Mouse (Mus musculus): ENCODE measurements around the gene Aox2.

- TF ChIP-seq CTCF (conservative IDR thresholded peaks at IDR 0.05 in 1 of 2, IDR thresholded peaks at IDR 0.05 in 1 of 2; ENCODE audit: low read depth in 2 of 2, low read length in 2 of 2), result no peak
- no peak for TF ChIP-seq MEF2A (IDR thresholded peaks at IDR 0.05; ENCODE audit: borderline replicate concordance, low read depth, low read length)
- no peak for TF ChIP-seq TBP (conservative IDR thresholded peaks at IDR 0.05; ENCODE audit: low read depth, low read length)
- no peak for TF ChIP-seq HCFC1 (IDR thresholded peaks at IDR 0.05; ENCODE audit: low read depth, low read length)
- TF ChIP-seq MAX (IDR thresholded peaks at IDR 0.05; ENCODE audit: low read length), result no peak
- no peak for TF ChIP-seq POLR2A (IDR thresholded peaks at IDR 0.05; ENCODE audit: low read depth, low read length)
- TF ChIP-seq EP300 (IDR thresholded peaks at IDR 0.05; ENCODE audit: low read length), result no peak
- TF ChIP-seq TCF12 (IDR thresholded peaks at IDR 0.05; ENCODE audit: low read depth, low read length), result no peak
- TF ChIP-seq USF1 (IDR thresholded peaks at IDR 0.05; ENCODE audit: low read depth, low read length), result no peak
- TF ChIP-seq RCOR1 (conservative IDR thresholded peaks at IDR 0.05; ENCODE audit: low read depth, low read length), result no peak
- TF ChIP-seq MAZ (IDR thresholded peaks at IDR 0.05; ENCODE audit: low read depth, low read length), result no peak
- no peak for TF ChIP-seq JUN (IDR thresholded peaks at IDR 0.05; ENCODE audit: insufficient read depth, low read depth, low read length)
- TF ChIP-seq ELF1 (IDR thresholded peaks at IDR 0.05; ENCODE audit: low read depth, low read length), result no peak
These were observed 130.0 kb downstream of the Aox2 start for GRCm38 (mm10) chr1:58408141-58408540.
